Mouse (Mus musculus) cerebellum, adult 9-10 months (tissue): ENCODE measurements around the gene Lhfp.
"Not testable (repeated sequence)": the region's sequence is repeated elsewhere in the genome, so short reads cannot be mapped to it uniquely, and the experiment has no call there.

Experiments used
- DNase-seq: peaks from one replicate; pipeline ENCODE4 v3.0.0; 2022

Lhfp gene

GRCm38 (mm10) chr3:53101711-53102110 lies 60.4 kb downstream of the Lhfp start:
- DNase-seq, result no peak

- no peak for DNase-seq
Observed at GRCm38 (mm10) chr3:53102131-53102756, 60.9 kb downstream of the Lhfp start.

GRCm38 (mm10) chr3:53102757-53103153 lies 61.4 kb downstream of the Lhfp start:
- no peak for DNase-seq

GRCm38 (mm10) chr3:53108594-53109373 lies 67.5 kb downstream of the Lhfp start:
- no peak for DNase-seq

GRCm38 (mm10) chr3:53109879-53110278 lies 68.6 kb downstream of the Lhfp start:
- no peak for DNase-seq

- no peak for DNase-seq
Observed at GRCm38 (mm10) chr3:53112048-53112447, 70.7 kb downstream of the Lhfp start.

- DNase-seq, result not testable (repeated sequence)
Observed at GRCm38 (mm10) chr3:53118755-53119154, 77.4 kb downstream of the Lhfp start.

- no peak for DNase-seq
Observed at GRCm38 (mm10) chr3:53119978-53120377, 78.7 kb downstream of the Lhfp start.

- DNase-seq, result no peak
Observed at GRCm38 (mm10) chr3:53125495-53125894, 84.2 kb downstream of the Lhfp start.

GRCm38 (mm10) chr3:53138785-53139184 lies 97.5 kb downstream of the Lhfp start:
- DNase-seq, result no peak

GRCm38 (mm10) chr3:53139205-53139604 lies 97.9 kb downstream of the Lhfp start:
- DNase-seq, result no peak

- DNase-seq, result no peak
Observed at GRCm38 (mm10) chr3:53139642-53140041, 98.3 kb downstream of the Lhfp start.

GRCm38 (mm10) chr3:53142528-53142927 lies 101.2 kb downstream of the Lhfp start:
- DNase-seq, result peak; percentile 72

- DNase-seq, result peak; percentile 83
Observed at GRCm38 (mm10) chr3:53145526-53145925, 104.2 kb downstream of the Lhfp start.

- peak; percentile 63 for DNase-seq
Observed at GRCm38 (mm10) chr3:53145946-53146345, 104.6 kb downstream of the Lhfp start.

- peak; percentile 49 for DNase-seq
Observed at GRCm38 (mm10) chr3:53147001-53147400, 105.7 kb downstream of the Lhfp start.

- peak; percentile 81 for DNase-seq
Observed at GRCm38 (mm10) chr3:53148751-53149150, 107.4 kb downstream of the Lhfp start.

GRCm38 (mm10) chr3:53149625-53150320 lies 108.4 kb downstream of the Lhfp start:
- peak; percentile 98 for DNase-seq

GRCm38 (mm10) chr3:53151081-53151480 lies 109.8 kb downstream of the Lhfp start:
- DNase-seq, result no peak

GRCm38 (mm10) chr3:53151607-53152006 lies 110.3 kb downstream of the Lhfp start:
- DNase-seq, result no peak

GRCm38 (mm10) chr3:53161963-53162362 lies 120.6 kb downstream of the Lhfp start:
- DNase-seq, result no peak

- peak; percentile 83 for DNase-seq
Observed at GRCm38 (mm10) chr3:53165281-53165680, 124.0 kb downstream of the Lhfp start.

- DNase-seq, result peak; percentile 41
Observed at GRCm38 (mm10) chr3:53166001-53166400, 124.7 kb downstream of the Lhfp start.

GRCm38 (mm10) chr3:53169486-53169885 lies 128.2 kb downstream of the Lhfp start:
- no peak for DNase-seq
